Mouse (Mus musculus): Measurements from ENCODE around the gene Spo11.

DNA sequence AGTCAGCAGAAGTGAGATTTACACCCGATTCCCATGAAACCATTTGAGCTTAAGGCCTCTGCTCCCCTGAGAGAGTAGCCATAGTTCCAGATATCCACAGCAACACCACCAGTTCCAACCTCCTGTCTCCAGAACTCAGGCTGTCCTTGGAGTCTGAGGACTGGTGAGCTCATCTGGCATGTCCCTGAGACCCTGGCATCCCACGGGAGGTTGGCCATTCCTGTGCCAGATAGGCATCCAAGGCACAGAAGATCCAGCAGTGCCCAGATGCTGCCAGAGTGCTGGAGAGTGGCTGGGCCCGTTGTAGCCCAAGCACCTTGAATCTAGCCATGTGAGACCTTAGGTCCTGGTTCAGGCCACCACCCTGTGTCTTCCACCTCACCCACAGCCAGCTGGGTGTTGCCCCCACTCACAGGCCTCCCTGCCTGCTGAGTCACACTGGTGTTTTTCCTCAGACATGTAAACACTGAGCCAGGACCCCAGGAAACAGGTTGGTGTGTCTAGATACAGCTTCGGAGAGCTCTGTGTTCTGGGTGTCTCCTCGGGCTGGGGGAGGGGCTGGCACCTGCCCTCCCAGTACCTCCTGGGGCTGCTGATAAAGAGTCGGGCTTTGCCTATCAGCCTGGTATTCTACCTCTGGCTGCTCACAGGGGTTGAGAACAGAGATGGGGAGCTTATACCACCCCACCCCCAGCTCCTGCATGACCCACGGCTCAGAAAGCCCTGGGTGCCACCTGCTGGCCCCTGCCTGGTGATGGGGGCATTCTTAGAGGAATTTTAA is 60.5 kb downstream of the Spo11 start:
- TF ChIP-seq CTCF (IDR thresholded peaks at IDR 0.05; ENCODE audit: low read depth, low read length) (no peak), POLR2A (IDR thresholded peaks at IDR 0.05; ENCODE audit: borderline replicate concordance, low read depth, low read length) (no peak)
